Mouse (Mus musculus) E14TG2a.4 (cell line): ENCODE data around the gene Mipep.

Experiments used
- CTCF ChIP-seq: conservative IDR thresholded peaks from 2 replicates; pipeline ENCODE4 v1.5.1; 2014; ENCODE audit warnings: low read length
- NANOG ChIP-seq: IDR thresholded peaks from 2 replicates; pipeline ENCODE4 v1.6.1; 2014; ENCODE audit warnings: borderline replicate concordance, low read length, mixed read lengths
- POU5F1 ChIP-seq: IDR thresholded peaks from 2 replicates; pipeline ENCODE4 v1.6.1; 2014; ENCODE audit warnings: low read length, borderline replicate concordance

DNA sequence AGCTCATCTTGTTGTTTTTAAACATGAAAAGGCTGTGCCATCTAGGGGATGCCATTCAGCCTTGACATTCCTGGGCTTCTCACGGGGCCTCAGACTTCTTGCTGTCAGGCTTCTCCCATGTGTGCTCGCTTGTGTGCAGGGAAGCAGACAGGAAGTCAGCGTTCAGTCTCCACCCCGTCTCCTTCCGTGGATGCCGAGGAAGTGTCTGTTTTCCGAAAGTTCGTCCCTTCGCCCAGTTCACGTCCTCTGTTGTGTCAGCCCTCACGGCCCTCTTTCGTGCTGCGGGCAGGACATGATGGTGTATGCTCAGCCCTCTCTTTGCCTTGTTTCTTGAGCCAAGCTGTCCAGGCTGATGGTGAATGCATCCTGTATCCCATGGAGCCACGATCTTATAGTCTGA is 65.7 kb downstream of the Mipep start:
- TF ChIP-seq CTCF (no peak), POU5F1 (no peak), NANOG (no peak)
